ENCODE assay signal across 9 mouse cellular contexts in genomic region chr1:151102646-151103391, GRCm38 (mm10).
DNase-seq lines count a peak whose midpoint lies in the region; ATAC-seq and TF ChIP-seq lines count a peak whose summit lies in the region.
"Had no signal": no experiment of that assay in that cellular context is flagged by ENCODE, and none has a peak within 500 bp of the region (broad histone marks: within the 10 kb centered on the region; RNA-seq: fewer than 3 reads in every experiment).

No protein-coding gene starts in this region.

- no peaks in the 10 kb centered on the region for H3K27me3 ChIP-seq in forebrain, postnatal 0 days (ENCODE audit: insufficient read depth, low read length)
- no peaks in the 10 kb centered on the region for H3K27me3 ChIP-seq in forebrain, embryonic 15.5 days
- H3K27me3 ChIP-seq in liver, embryonic 14.5 days (ENCODE audit: control insufficient read depth, insufficient read depth, low read length): no peaks in the 10 kb centered on the region; the same call in 1 of the 2 replicates
- H3K27me3 ChIP-seq: megakaryocyte, embryonic 14.5 days had no signal

- no peaks in the 10 kb centered on the region for H3K4me1 ChIP-seq in forebrain, postnatal 0 days (ENCODE audit: insufficient read depth)
- H3K4me1 ChIP-seq in forebrain, embryonic 15.5 days: no peaks in the 10 kb centered on the region
- peaks cover 70 to 76% of the 10 kb centered on the region in 2 experiments for H3K4me1 ChIP-seq in liver, embryonic 14.5 days (replicated peaks; ENCODE audit: control insufficient read depth in 2 of 2, insufficient read depth in 2 of 2, low read length in 1 of 2)

- H3K36me3 ChIP-seq in forebrain, postnatal 0 days (ENCODE audit: insufficient read depth): no peaks in the 10 kb centered on the region
- H3K36me3 ChIP-seq in forebrain, embryonic 15.5 days: no peaks in the 10 kb centered on the region
- no peaks in the 10 kb centered on the region for H3K36me3 ChIP-seq in liver, embryonic 14.5 days (replicated peaks; ENCODE audit: control insufficient read depth, insufficient read depth, low read depth)

- no peak for TF ChIP-seq EP300 in liver, embryonic 14.5 days (IDR thresholded peaks at IDR 0.05; ENCODE audit: low read depth)

- H3K9me3 ChIP-seq in forebrain, postnatal 0 days (ENCODE audit: low read length): no peaks in the 10 kb centered on the region
- no peaks in the 10 kb centered on the region for H3K9me3 ChIP-seq in forebrain, embryonic 15.5 days
- H3K9me3 ChIP-seq in liver, embryonic 14.5 days (ENCODE audit: control insufficient read depth, low read length): peaks cover 3% of the 10 kb centered on the region
- H3K9me3 ChIP-seq: megakaryocyte, embryonic 14.5 days had no signal

- WGBS in forebrain, postnatal 0 days: 82% methylated on average over 16 of the region's 16 CpGs
- WGBS in forebrain, embryonic 15.5 days: 89% methylated on average over 16 of the region's 16 CpGs
- 82% methylated on average over 16 of the region's 16 CpGs for WGBS in liver, embryonic 14.5 days (ENCODE audit: insufficient replicate concordance)

- H3K4me3 ChIP-seq in forebrain, postnatal 0 days (ENCODE audit: low read depth, low read length): no peak overlapping the region
- no peak overlapping the region for H3K4me3 ChIP-seq in forebrain, embryonic 15.5 days
- H3K4me3 ChIP-seq in liver, embryonic 14.5 days (ENCODE audit: insufficient read depth in 1 of 2, low read depth in 2 of 2, low read length in 2 of 2): no peak overlapping the region
- H3K4me3 ChIP-seq: megakaryocyte, embryonic 14.5 days had no signal

- ATAC-seq in forebrain, postnatal 0 days: peak; percentile 47; the same call in 1 of the 2 replicates
- ATAC-seq in forebrain, embryonic 15.5 days (replicated peaks): no peak
- peak; percentile 58 for ATAC-seq in inflammation-experienced regulatory T-cells, adult 6 months
- no peak; the same call in 1 of the 2 replicates for ATAC-seq in liver, embryonic 14.5 days (ENCODE audit: insufficient read depth)

- TF ChIP-seq CTCF in forebrain, postnatal 0 days (IDR thresholded peaks at IDR 0.05; ENCODE audit: low read depth): no peak
- TF ChIP-seq CTCF in liver, embryonic 14.5 days (IDR thresholded peaks at IDR 0.05; ENCODE audit: low read depth): peak; percentile 68

- no peak for DNase-seq in forebrain, postnatal 0 days
- DNase-seq in embryo, embryonic 10.5 days (ENCODE audit: low spot score): peak; percentile 34
- DNase-seq in liver, embryonic 14.5 days (ENCODE audit: low read depth in 3 of 3, low spot score in 3 of 3): no peak
- DNase-seq in urinary bladder, postnatal 36 days (ENCODE audit: low spot score in 2 of 2): no peak
- DNase-seq in right cerebral cortex, postnatal 10 days (ENCODE audit: low spot score in 2 of 2): no peak
- no peak for DNase-seq in cerebellum, adult 8-10 months

- no peak overlapping the region for H3K27ac ChIP-seq in forebrain, postnatal 0 days (ENCODE audit: low read depth, low read length)
- no peak overlapping the region for H3K27ac ChIP-seq in forebrain, embryonic 15.5 days (replicated peaks)
- H3K27ac ChIP-seq in liver, embryonic 14.5 days: peak overlapping the region; percentile 79

- no peak overlapping the region for H3K9ac ChIP-seq in forebrain, postnatal 0 days
- H3K9ac ChIP-seq in forebrain, embryonic 15.5 days (replicated peaks): no peak overlapping the region
- H3K9ac ChIP-seq in liver, embryonic 14.5 days (replicated peaks): no peak overlapping the region; the same call in 1 of the 2 replicates

- no peak overlapping the region for H3K4me2 ChIP-seq in forebrain, postnatal 0 days (ENCODE audit: low read depth)
- no peak overlapping the region for H3K4me2 ChIP-seq in forebrain, embryonic 15.5 days (replicated peaks)
- H3K4me2 ChIP-seq in liver, embryonic 14.5 days (ENCODE audit: low read depth): no peak overlapping the region

Comparison
In these comparisons a context has a peak if more than half of its experiments do, and no peak if none do; other contexts are left out.
1. ATAC-seq: peak in forebrain, postnatal 0 days (single experiment) and inflammation-experienced regulatory T-cells, adult 6 months (single experiment); none in forebrain, embryonic 15.5 days (single experiment) and liver, embryonic 14.5 days (single experiment).